9 mouse cellular contexts compared by ENCODE assay signal in the genomic region with DNA sequence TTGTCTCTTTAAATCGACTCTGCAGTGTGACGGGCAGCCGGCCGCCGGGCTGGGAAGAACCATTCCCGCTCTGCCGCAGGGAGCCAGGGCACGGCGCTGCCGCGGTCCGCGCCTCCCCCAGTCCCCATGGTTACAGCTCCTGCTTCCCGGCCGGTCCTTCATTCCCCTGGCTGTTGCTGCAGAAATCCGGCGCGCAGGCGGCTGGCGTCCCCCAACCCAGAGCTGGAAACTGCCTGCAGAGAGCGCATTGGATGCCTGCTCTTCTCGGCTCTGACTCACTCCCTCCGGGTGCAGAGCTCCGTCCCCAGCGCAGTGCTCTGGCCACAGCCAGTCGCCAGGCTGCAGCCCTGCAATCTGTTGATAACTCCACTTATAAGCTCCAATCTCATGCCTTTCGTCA. TPM values are rescaled to one million over a fixed set of nuclear protein-coding genes. Genes with fewer than 3 reads are reported as not detected.
DNase-seq lines count a peak whose midpoint lies in the region; ATAC-seq and TF ChIP-seq lines count a peak whose summit lies in the region.
"Had no signal": no experiment of that assay in that cellular context is flagged by ENCODE, and none has a peak within 500 bp of the region (broad histone marks: within the 10 kb centered on the region; RNA-seq: fewer than 3 reads in every experiment).

A gene (plus strand): TSS at position 139 of the 400 bp plus-strand sequence.

- H3K9ac ChIP-seq in kidney, embryonic 15.5 days: no peak within 1 kb of the TSS
- H3K9ac ChIP-seq in embryonic facial prominence, embryonic 11.5 days (replicated peaks; ENCODE audit: low read length): peak within 1 kb of the TSS; percentile 32; the same call in 1 of the 2 replicates
- no peak within 1 kb of the TSS for H3K9ac ChIP-seq in intestine, postnatal 0 days (ENCODE audit: low read depth, low read length)
- H3K9ac ChIP-seq in limb, embryonic 14.5 days (ENCODE audit: low read depth, low read length, severe bottlenecking): 0 out of 2 replicates have a peak within 1 kb of the TSS, but pooled peaks have one; percentile 25
- H3K9ac ChIP-seq: liver, embryonic 15.5 days had no signal

- no peak for TF ChIP-seq POLR2A in limb, embryonic 14.5 days (IDR thresholded peaks at IDR 0.05; ENCODE audit: borderline replicate concordance, extremely low read depth, insufficient read depth, insufficient read length)

- no peak within 1 kb of the TSS for H3K27ac ChIP-seq in kidney, embryonic 15.5 days
- no peak within 1 kb of the TSS for H3K27ac ChIP-seq in embryonic facial prominence, embryonic 11.5 days (replicated peaks; ENCODE audit: low read depth, low read length)
- no peak within 1 kb of the TSS for H3K27ac ChIP-seq in intestine, postnatal 0 days (ENCODE audit: low read depth, low read length)
- H3K27ac ChIP-seq in limb, embryonic 14.5 days (replicated peaks; ENCODE audit: low read depth, low read length): no peak within 1 kb of the TSS
- H3K27ac ChIP-seq: liver, embryonic 15.5 days had no signal

- peaks cover 37% of the 10 kb centered on the region for H3K27me3 ChIP-seq in kidney, embryonic 15.5 days
- H3K27me3 ChIP-seq in embryonic facial prominence, embryonic 11.5 days (ENCODE audit: control insufficient read depth, insufficient read depth, low read length): 0 out of 2 replicates have a peak, but pooled peaks cover 4% of the 10 kb centered on the region
- H3K27me3 ChIP-seq in intestine, postnatal 0 days (replicated peaks; ENCODE audit: control insufficient read depth, insufficient read depth, low read length): peaks cover 23% of the 10 kb centered on the region; the same call in 1 of the 2 replicates
- H3K27me3 ChIP-seq in limb, embryonic 14.5 days (ENCODE audit: control insufficient read depth, insufficient read depth, low read length): peaks cover 31% of the 10 kb centered on the region; the same call in 1 of the 2 replicates

- peaks cover 28% of the 10 kb centered on the region for H3K4me1 ChIP-seq in kidney, embryonic 15.5 days
- no peaks in the 10 kb centered on the region for H3K4me1 ChIP-seq in embryonic facial prominence, embryonic 11.5 days (ENCODE audit: control insufficient read depth, insufficient read depth, low read length)
- H3K4me1 ChIP-seq in intestine, postnatal 0 days (replicated peaks; ENCODE audit: control insufficient read depth, insufficient read depth, low read length): no peaks in the 10 kb centered on the region
- peaks cover 7% of the 10 kb centered on the region; the same call in 1 of the 2 replicates for H3K4me1 ChIP-seq in limb, embryonic 14.5 days (ENCODE audit: control insufficient read depth, insufficient read depth, low read length)
- H3K4me1 ChIP-seq: liver, embryonic 15.5 days had no signal

- no peak for DNase-seq in kidney, adult 8-10 months
- DNase-seq in embryonic facial prominence, embryonic 11.5 days (ENCODE audit: low spot score): peak; percentile 86
- peak; percentile 97 for DNase-seq in heart, adult 11 months
- peak; percentile 55 for DNase-seq in limb, embryonic 14.5 days (ENCODE audit: low spot score)
- DNase-seq in ovary, postnatal 36 days (ENCODE audit: low spot score): peak; percentile 48
- DNase-seq in spleen, postnatal 36 days (ENCODE audit: low spot score in 2 of 2): no peak

- H3K9me3 ChIP-seq in kidney, embryonic 15.5 days (replicated peaks): no peaks in the 10 kb centered on the region
- H3K9me3 ChIP-seq in embryonic facial prominence, embryonic 11.5 days (replicated peaks; ENCODE audit: control insufficient read depth, low read length): no peaks in the 10 kb centered on the region
- no peaks in the 10 kb centered on the region for H3K9me3 ChIP-seq in intestine, postnatal 0 days (ENCODE audit: control insufficient read depth)
- H3K9me3 ChIP-seq in limb, embryonic 14.5 days (ENCODE audit: control insufficient read depth, low read length): no peaks in the 10 kb centered on the region
- H3K9me3 ChIP-seq: liver, embryonic 15.5 days had no signal

- no peaks in the 10 kb centered on the region for H3K36me3 ChIP-seq in kidney, embryonic 15.5 days
- H3K36me3 ChIP-seq in embryonic facial prominence, embryonic 11.5 days (replicated peaks; ENCODE audit: control insufficient read depth, insufficient read depth, low read depth, low read length): no peaks in the 10 kb centered on the region
- H3K36me3 ChIP-seq in intestine, postnatal 0 days (ENCODE audit: control insufficient read depth, insufficient read depth): no peaks in the 10 kb centered on the region
- H3K36me3 ChIP-seq in limb, embryonic 14.5 days (ENCODE audit: control insufficient read depth, insufficient read depth, low read length): no peaks in the 10 kb centered on the region
- H3K36me3 ChIP-seq: liver, embryonic 15.5 days had no signal

- TF ChIP-seq CTCF in intestine, postnatal 0 days (IDR thresholded peaks at IDR 0.05; ENCODE audit: low read depth): peak; percentile 31

- 1% methylated on average over 27 of the region's 27 CpGs for WGBS in kidney, embryonic 15.5 days
- WGBS in embryonic facial prominence, embryonic 11.5 days: under 1% methylated on average over 27 of the region's 27 CpGs
- WGBS in intestine, postnatal 0 days: under 1% methylated on average over 27 of the region's 27 CpGs
- under 1% methylated on average over 27 of the region's 27 CpGs for WGBS in limb, embryonic 14.5 days

- peak within 1 kb of the TSS; percentile 53 for H3K4me2 ChIP-seq in kidney, embryonic 15.5 days
- H3K4me2 ChIP-seq in embryonic facial prominence, embryonic 11.5 days (ENCODE audit: low read depth, low read length): peak within 1 kb of the TSS; percentile 47
- peak within 1 kb of the TSS; percentile 30 for H3K4me2 ChIP-seq in intestine, postnatal 0 days (replicated peaks; ENCODE audit: low read depth)
- H3K4me2 ChIP-seq in limb, embryonic 14.5 days (replicated peaks; ENCODE audit: low read depth, low read length, severe bottlenecking): peak within 1 kb of the TSS; percentile 44
- H3K4me2 ChIP-seq: liver, embryonic 15.5 days had no signal

- H3K4me3 ChIP-seq in kidney, embryonic 15.5 days (replicated peaks): peak within 1 kb of the TSS; percentile 12
- H3K4me3 ChIP-seq in embryonic facial prominence, embryonic 11.5 days (ENCODE audit: low read depth, low read length): no peak within 1 kb of the TSS
- H3K4me3 ChIP-seq in intestine, postnatal 0 days (ENCODE audit: low read depth, low read length): no peak within 1 kb of the TSS
- peak within 1 kb of the TSS; percentile 18 for H3K4me3 ChIP-seq in limb, embryonic 14.5 days (replicated peaks; ENCODE audit: low read length)
- H3K4me3 ChIP-seq: liver, embryonic 15.5 days had no signal

- ATAC-seq in kidney, embryonic 15.5 days (replicated peaks; ENCODE audit: low FRiP score): peak; percentile 88
- ATAC-seq in embryonic facial prominence, embryonic 11.5 days (replicated peaks; ENCODE audit: insufficient number of reproducible peaks, low FRiP score, low TSS enrichment, low read depth): peak; percentile 89
- ATAC-seq in intestine, postnatal 0 days: no peak
- ATAC-seq in limb, embryonic 14.5 days (ENCODE audit: low FRiP score, low read depth): peak; percentile 80

RNA-seq across cellular contexts. Expression of the gene that starts here (rescaled TPM):
- 0.67 and 2.5 TPM in 2 replicates for polyA plus RNA-seq in kidney, embryonic 15.5 days (2015; fragmentation: Nextera tagmentation; extraction: Ambion mirVana)
- 0.87 and 1.6 TPM in 2 replicates for polyA plus RNA-seq in embryonic facial prominence, embryonic 11.5 days (2014; fragmentation: Nextera tagmentation; extraction: Ambion mirVana)
- 0.08 and 0.51 TPM in 2 replicates for polyA plus RNA-seq in intestine, postnatal 0 days (2015; fragmentation: Nextera tagmentation; extraction: Ambion mirVana)
- 0.16 and 0.19 TPM in 2 replicates for polyA plus RNA-seq in limb, embryonic 14.5 days (2012; rRNA removed)
- 0.40 and 0.57 TPM in 2 replicates for polyA plus RNA-seq in limb, embryonic 14.5 days (2014; fragmentation: Nextera tagmentation; extraction: Ambion mirVana)
- polyA plus RNA-seq: liver, embryonic 15.5 days had no signal

Comparison
In these comparisons a context has a peak if more than half of its experiments do, and no peak if none do; other contexts are left out.
1. Peak in DNase-seq, ATAC-seq, H3K4me3 ChIP-seq, H3K9ac ChIP-seq and H3K4me2 ChIP-seq in limb, embryonic 14.5 days; RNA of the gene not detected or under 1 TPM.
2. DNase-seq: peak in embryonic facial prominence, embryonic 11.5 days (single experiment), heart, adult 11 months (single experiment) and ovary, postnatal 36 days (single experiment); none in kidney, adult 8-10 months (0 of 2) and spleen, postnatal 36 days (0 of 2).
3. Peak in every context shown above with its lines, with median percentiles within 50 percentile points of each other: H3K4me2 ChIP-seq.